Mouse (Mus musculus) hindbrain, embryonic 14.5 days (tissue): ENCODE measurements around the gene Aqp2. TPM values are rescaled to one million over a fixed set of nuclear protein-coding genes. Genes with fewer than 3 reads are reported as not detected.

Experiments
- ATAC-seq: fragments of 200-750 bp; cut with Nextera tagmentation; 2 replicates; pipeline ENCODE4 v1.8.0; 2017; ENCODE audit warnings: moderate number of reproducible peaks, mild to moderate bottlenecking, moderate TSS enrichment, moderate library complexity; ENCODE audit not compliant: low FRiP score
- DNase-seq: peaks from one replicate; pipeline ENCODE4 v3.0.0-alpha.2; 2015; ENCODE audit warnings: low spot score
- H3K27ac ChIP-seq: fragments of 300-500 bp; sonication (generic); 2 replicates; pipeline ENCODE4 v1.5.1; 2014; ENCODE audit warnings: mild to moderate bottlenecking, moderate library complexity
- H3K27me3 ChIP-seq: fragments of 300-500 bp; sonication (generic); 2 replicates; pipeline ENCODE4 v1.6.1; 2014; ENCODE audit warnings: mild to moderate bottlenecking, low read length, mixed read lengths; ENCODE audit not compliant: control insufficient read depth, insufficient read depth
- H3K36me3 ChIP-seq: fragments of 300-500 bp; sonication (generic); replicated peaks from 2 replicates; pipeline ENCODE4 v1.6.1; 2014; ENCODE audit not compliant: control insufficient read depth, insufficient read depth
- H3K4me1 ChIP-seq: fragments of 300-500 bp; sonication (generic); replicated peaks from 2 replicates; pipeline ENCODE4 v1.6.1; 2014; ENCODE audit warnings: antibody characterized with exemption, low read length, mixed read lengths; ENCODE audit not compliant: control insufficient read depth, insufficient read depth
- H3K4me2 ChIP-seq: fragments of 300-500 bp; sonication (generic); replicated peaks from 2 replicates; pipeline ENCODE4 v1.6.1; 2014; ENCODE audit warnings: mild to moderate bottlenecking, moderate library complexity
- H3K4me3 ChIP-seq: fragments of 300-500 bp; sonication (generic); replicated peaks from 2 replicates; pipeline ENCODE4 v1.5.1; 2014; ENCODE audit warnings: mild to moderate bottlenecking, low read length
- H3K9ac ChIP-seq: fragments of 300-500 bp; sonication (generic); 2 replicates; pipeline ENCODE4 v1.6.1; 2014
- H3K9me3 ChIP-seq: fragments of 300-500 bp; sonication (generic); 2 replicates; pipeline ENCODE4 v1.6.1; 2016; ENCODE audit warnings: low read length; ENCODE audit not compliant: control insufficient read depth
- WGBS: fragments of 180-500 bp; shearing (Covaris S2); extraction: QIAGEN DNeasy Blood & Tissue Kit; methylation state at CpG from one replicate; pipeline ENCODE4 v1.1.7; 2014; 5-methylcytosine and 5-hydroxymethylcytosine counted together
- polyA plus RNA-seq: library from polyadenylated mRNA; unstranded; fragments of >200 nt; fragmentation: Nextera tagmentation; extraction: Ambion mirVana; gene quantifications from 2 replicates; pipeline ENCODE4 v1.2.1, GENCODE M21; 2014

The Aqp2 gene
- polyA plus RNA-seq, 1 experiment from 2014 or later, result not detected

DNA sequence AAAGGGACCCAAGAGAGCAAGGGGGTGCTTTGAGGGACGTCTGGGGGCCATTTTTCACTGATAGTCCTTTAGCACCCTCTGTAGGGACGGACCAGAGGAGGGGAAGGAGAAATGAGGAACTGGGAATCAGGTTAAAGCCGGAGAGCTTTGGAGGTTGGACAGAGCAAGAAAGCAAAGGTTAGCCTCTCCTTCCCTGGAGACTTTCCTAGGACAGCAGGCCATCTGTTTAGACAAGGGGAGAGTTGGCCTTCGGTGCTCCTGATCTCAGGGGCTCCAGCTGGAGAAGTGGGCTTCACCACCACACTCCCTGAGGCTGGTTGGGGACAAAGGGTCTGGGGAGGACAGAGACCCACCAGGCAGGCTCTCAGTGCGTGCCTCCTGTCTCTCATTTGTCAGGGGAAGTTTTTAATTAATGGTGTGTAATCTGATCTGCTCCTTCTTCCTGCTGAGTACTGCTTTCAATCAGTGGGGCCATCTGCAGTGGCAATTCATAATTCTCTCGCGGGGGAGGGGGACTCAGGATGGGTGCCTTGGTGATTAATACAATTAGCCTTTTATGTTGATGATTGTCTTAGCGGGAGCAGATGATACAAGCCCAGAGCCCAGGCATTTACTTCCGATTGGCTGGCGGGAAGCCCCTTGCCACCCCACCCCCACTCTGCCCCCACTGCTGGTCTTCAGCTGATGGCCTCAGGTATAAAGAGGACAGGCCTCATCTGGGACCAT lies 28.7 kb downstream of the Aqp2 start:
- H3K9me3 ChIP-seq, result no peaks in the 10 kb centered on the region
- WGBS, result 10% methylated on average over 10 of the region's 10 CpGs
- peaks cover 30% of the 10 kb centered on the region for H3K4me1 ChIP-seq
- H3K36me3 ChIP-seq, result no peaks in the 10 kb centered on the region
- no peaks in the 10 kb centered on the region for H3K27me3 ChIP-seq
- DNase-seq, result no peak
- H3K27ac ChIP-seq, result no peak overlapping the region
- peak; percentile 71; the same call in 1 of the 2 replicates for ATAC-seq
- no peak overlapping the region for H3K9ac ChIP-seq
- H3K4me3 ChIP-seq, result no peak overlapping the region
- no peak overlapping the region for H3K4me2 ChIP-seq

DNA sequence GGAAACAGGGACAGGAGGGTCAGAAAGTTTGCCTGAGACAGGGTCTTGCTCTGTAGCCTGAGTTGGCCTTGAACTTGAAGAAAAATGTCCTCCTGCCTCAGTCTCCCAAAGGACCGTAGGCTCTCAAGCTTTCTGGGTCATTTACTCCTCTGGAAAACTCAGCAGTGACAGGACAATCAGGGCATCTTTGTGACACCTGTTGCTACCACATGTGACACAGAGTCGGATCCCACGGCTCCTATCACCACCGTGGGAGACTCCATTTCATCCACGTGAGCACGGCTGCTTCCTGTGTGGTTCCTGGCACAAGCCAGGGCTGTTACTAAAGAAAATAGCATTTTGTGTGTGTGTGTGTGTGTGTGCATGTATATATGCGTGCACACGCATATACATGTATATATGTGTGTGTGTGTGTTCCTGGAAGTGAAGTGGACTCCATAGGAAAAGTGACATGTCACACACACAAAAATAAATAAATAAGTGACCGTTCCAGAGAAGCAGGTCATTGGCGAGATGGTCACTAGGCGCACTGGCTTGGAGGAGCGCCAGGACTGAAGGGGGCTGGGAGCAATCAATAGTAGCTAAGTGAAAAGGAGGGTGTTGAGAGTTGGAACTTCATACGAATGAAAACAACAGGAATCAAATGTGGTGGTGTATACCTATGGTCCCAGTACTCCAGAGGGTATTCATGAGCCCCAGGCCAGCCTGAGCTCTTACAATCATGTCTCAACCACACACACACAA lies 29.7 kb downstream of the Aqp2 start:
- DNase-seq, result no peak
- Histone ChIP-seq H3K9ac (no peak overlapping the region), H3K4me2 (no peak overlapping the region), H3K9me3 (no peaks in the 10 kb centered on the region), H3K27ac (no peak overlapping the region), H3K36me3 (no peaks in the 10 kb centered on the region), H3K27me3 (no peaks in the 10 kb centered on the region), H3K4me3 (no peak overlapping the region), H3K4me1 (peaks cover 30% of the 10 kb centered on the region)
- 63% methylated on average over 13 of the region's 13 CpGs for WGBS
- no peak for ATAC-seq

DNA sequence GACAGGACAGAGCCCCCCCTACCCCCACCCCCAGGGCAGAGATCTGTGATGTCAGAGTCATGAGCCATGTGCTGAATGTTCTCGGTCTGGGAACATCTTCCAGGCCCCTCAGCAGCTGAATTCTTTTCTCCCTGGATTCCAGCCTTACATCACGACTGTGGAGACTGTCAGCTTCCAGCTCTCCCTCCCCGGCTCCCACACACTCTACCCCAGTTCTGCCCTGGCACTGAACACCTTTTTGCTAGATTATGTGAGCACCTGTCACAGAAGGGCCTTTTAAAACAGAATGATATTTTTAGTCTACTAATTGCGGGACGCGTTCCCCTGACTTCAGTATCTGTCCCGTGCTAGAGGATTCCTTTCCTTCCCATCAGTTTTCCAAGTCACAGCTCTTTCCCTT lies 32.7 kb downstream of the Aqp2 start:
- H3K9me3 ChIP-seq, result no peaks in the 10 kb centered on the region
- 0 out of 2 replicates have a peak overlapping the region, but pooled peaks have one; percentile 0 for H3K27ac ChIP-seq
- no peaks in the 10 kb centered on the region for H3K36me3 ChIP-seq
- H3K27me3 ChIP-seq, result no peaks in the 10 kb centered on the region
- DNase-seq (no peak), ATAC-seq (no peak)
- H3K9ac ChIP-seq, result peak overlapping the region; percentile 4; the same call in 1 of the 2 replicates
- H3K4me1 ChIP-seq, result peaks cover 31% of the 10 kb centered on the region
- no peak overlapping the region for H3K4me3 ChIP-seq
- no peak overlapping the region for H3K4me2 ChIP-seq
- 61% methylated on average over 7 of the region's 7 CpGs for WGBS

DNA sequence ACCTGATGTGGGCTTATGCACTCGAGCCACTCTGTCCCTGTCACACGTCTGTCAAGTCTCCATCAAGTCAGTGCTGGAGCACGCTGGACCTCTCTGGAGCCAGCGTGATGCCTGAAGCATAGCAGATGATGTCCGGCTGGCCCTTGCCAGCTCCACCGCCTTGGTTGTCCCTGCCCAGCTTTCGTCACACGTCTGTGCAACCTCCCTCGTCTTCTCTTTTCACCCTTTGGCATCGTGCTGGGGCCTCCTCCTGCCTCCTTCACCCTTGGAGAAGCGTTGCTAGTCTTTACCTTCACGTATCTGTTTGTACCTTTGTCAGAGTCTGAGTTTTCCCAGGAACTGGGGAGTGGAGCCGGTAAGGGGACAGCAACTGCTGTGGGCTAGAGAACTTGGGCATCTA lies 35.4 kb downstream of the Aqp2 start:
- ATAC-seq, result no peak
- 75% methylated on average over 13 of the region's 13 CpGs for WGBS
- Histone ChIP-seq H3K27me3 (no peaks in the 10 kb centered on the region), H3K9ac (no peak overlapping the region; the same call in 1 of the 2 replicates), H3K27ac (peak overlapping the region; percentile 48), H3K9me3 (no peaks in the 10 kb centered on the region), H3K4me2 (peak overlapping the region; percentile 8; the same call in 1 of the 2 replicates), H3K4me3 (no peak overlapping the region), H3K36me3 (no peaks in the 10 kb centered on the region), H3K4me1 (peaks cover 14% of the 10 kb centered on the region)
- no peak for DNase-seq

DNA sequence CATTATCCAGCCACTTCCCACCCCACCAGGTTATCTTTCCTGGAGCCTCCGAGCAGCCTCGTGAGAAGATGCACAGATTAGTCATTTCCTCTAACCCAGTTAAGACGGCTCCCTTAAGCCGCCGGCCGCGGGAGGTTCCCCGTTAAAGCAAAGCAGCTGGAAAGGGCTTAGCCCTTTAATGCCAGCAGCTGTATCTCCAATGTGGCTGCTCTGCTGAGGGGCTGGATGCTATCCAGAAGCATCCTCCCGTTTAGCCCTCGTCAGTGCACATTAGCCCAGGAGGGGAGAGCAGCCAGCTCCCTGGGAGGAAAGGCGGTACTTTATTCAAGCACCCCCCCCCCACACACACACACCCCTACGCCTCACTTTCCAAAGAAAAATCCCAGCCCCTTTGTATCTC lies 35.9 kb downstream of the Aqp2 start:
- Histone ChIP-seq H3K9ac (no peak overlapping the region; the same call in 1 of the 2 replicates), H3K27me3 (no peaks in the 10 kb centered on the region), H3K36me3 (no peaks in the 10 kb centered on the region), H3K27ac (peak overlapping the region; percentile 48), H3K9me3 (no peaks in the 10 kb centered on the region), H3K4me1 (peaks cover 14% of the 10 kb centered on the region), H3K4me2 (peak overlapping the region; percentile 8; the same call in 1 of the 2 replicates), H3K4me3 (no peak overlapping the region)
- no peak for DNase-seq
- WGBS, result 14% methylated on average over 12 of the region's 12 CpGs
- ATAC-seq, result no peak; the same call in 1 of the 2 replicates

DNA sequence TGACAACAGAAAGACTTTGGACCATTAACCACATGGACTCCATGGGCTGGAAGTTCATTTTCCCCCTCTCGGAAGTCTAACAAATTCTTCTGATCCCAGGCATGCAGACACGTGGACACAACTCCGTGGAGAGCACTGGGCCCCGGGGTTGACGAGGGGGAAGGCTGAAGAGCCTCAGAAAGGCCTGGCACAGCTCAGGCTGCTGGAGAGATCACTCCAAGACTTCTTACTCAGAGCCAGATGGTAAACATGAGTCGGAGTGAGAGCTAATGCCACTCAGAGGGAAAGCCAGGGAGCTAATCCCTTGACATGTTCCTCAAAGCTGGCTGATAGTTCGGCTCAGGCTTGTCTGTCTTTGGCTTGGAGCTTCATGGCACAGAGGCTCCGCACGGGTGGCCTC lies 36.4 kb downstream of the Aqp2 start:
- H3K27ac ChIP-seq, result peak overlapping the region; percentile 48; the same call in 1 of the 2 replicates
- peaks cover 14% of the 10 kb centered on the region for H3K4me1 ChIP-seq
- H3K9ac ChIP-seq, result no peak overlapping the region
- DNase-seq, result no peak
- no peak for ATAC-seq
- H3K4me2 ChIP-seq, result no peak overlapping the region
- no peaks in the 10 kb centered on the region for H3K9me3 ChIP-seq
- no peaks in the 10 kb centered on the region for H3K27me3 ChIP-seq
- no peak overlapping the region for H3K4me3 ChIP-seq
- 55% methylated on average over 9 of the region's 9 CpGs for WGBS
- no peaks in the 10 kb centered on the region for H3K36me3 ChIP-seq

DNA sequence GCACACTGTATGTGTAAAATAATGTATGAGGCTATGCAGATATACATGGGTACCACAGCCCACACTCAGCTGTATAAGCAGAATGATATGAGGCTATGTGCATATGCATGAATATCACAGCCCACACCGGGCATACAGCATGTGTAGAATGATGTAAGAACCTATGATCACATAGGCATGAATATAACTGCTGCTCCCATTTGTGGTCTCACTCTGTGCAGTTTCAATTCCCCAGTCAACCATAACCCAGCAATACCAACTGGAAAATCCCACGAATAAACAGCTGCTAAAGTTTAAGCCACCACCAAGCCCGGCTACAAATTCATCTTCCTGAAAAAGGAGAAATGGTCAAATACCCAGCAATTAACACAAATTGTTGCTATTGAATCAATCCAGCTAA lies 39.7 kb downstream of the Aqp2 start:
- ATAC-seq (no peak), DNase-seq (no peak)
- Histone ChIP-seq H3K9me3 (no peaks in the 10 kb centered on the region), H3K36me3 (peaks cover 18% of the 10 kb centered on the region), H3K27me3 (no peaks in the 10 kb centered on the region), H3K27ac (no peak overlapping the region), H3K4me1 (peaks cover 9% of the 10 kb centered on the region), H3K4me2 (no peak overlapping the region), H3K9ac (no peak overlapping the region), H3K4me3 (no peak overlapping the region)
- 87% methylated on average over 3 of the region's 3 CpGs for WGBS

DNA sequence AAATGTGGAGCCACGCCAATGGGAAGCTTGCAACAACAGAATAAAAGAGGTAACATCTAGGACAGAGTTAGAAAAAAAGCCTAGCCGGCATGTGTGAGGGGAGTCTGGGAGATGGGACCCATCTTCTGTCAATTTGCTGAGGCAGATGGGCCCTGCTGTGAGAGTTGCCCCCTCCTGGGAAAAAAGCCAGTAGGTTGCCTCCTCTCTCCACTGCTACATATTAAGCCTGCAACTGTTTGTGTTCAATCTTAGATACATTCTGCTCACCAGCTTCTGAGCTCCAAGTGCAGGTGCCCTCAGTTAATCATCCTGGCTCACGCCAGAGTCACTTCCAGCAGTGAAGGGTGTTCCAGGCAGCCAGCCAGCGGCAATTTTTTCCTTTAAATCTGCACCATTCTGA lies 41.0 kb downstream of the Aqp2 start:
- H3K27me3 ChIP-seq, result no peaks in the 10 kb centered on the region
- H3K4me3 ChIP-seq, result no peak overlapping the region
- ATAC-seq, result no peak
- DNase-seq, result no peak
- no peak overlapping the region for H3K4me2 ChIP-seq
- no peak overlapping the region for H3K9ac ChIP-seq
- 0 out of 2 replicates have a peak overlapping the region, but pooled peaks have one; percentile 9 for H3K27ac ChIP-seq
- H3K4me1 ChIP-seq, result peaks cover 3% of the 10 kb centered on the region; the same call in 1 of the 2 replicates
- WGBS, result 68% methylated on average over 4 of the region's 4 CpGs
- H3K9me3 ChIP-seq, result no peaks in the 10 kb centered on the region
- peaks cover 29% of the 10 kb centered on the region for H3K36me3 ChIP-seq

DNA sequence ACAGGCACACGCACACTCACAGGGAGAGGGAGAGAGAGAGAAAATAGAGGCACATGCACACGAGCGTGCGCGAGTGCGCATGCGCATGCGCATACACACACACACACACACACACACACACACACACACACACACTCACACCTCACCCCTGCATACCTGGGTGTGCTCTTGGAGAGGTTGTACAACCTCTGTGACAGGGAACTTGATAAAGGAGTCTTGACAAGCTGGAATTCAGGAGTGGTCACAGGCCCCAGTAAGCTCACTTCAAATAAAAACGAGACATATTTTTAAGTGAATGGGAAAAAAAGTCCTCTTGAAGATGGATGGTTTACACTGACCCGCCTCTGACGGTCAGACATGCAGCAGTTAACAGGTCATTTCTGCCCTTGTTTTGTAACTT lies 43.2 kb downstream of the Aqp2 start:
- WGBS, result 93% methylated on average over 11 of the region's 11 CpGs
- no peak for DNase-seq

More for the DNA sequence above, 43.2 kb downstream of the Aqp2 start:
- no peak for ATAC-seq
- no peak overlapping the region for H3K4me2 ChIP-seq
- H3K27me3 ChIP-seq, result no peaks in the 10 kb centered on the region
- no peaks in the 10 kb centered on the region for H3K9me3 ChIP-seq
- no peak overlapping the region for H3K9ac ChIP-seq
- no peak overlapping the region for H3K4me3 ChIP-seq
- H3K27ac ChIP-seq, result no peak overlapping the region
- H3K36me3 ChIP-seq, result peaks cover 46% of the 10 kb centered on the region
- no peaks in the 10 kb centered on the region for H3K4me1 ChIP-seq
